Mouse (Mus musculus) Patski (cell line): ENCODE data around the gene Gm17324. TPM values are rescaled to one million over a fixed set of nuclear protein-coding genes. Genes with fewer than 3 reads are reported as not detected.
"Not testable (repeated sequence)": the region's sequence is repeated elsewhere in the genome, so short reads cannot be mapped to it uniquely, and the experiment has no call there.

ENCODE experiments used
- ATAC-seq: fragments of 100-300 bp; one replicate; pipeline ENCODE4 v1.8.0; 2021
- CTCF ChIA-PET: fragments of 350-600 bp; sonication (Branson Sonifier 250); formaldehyde crosslinking; loops from one replicate; lab custom pipeline; 2022; ENCODE audit warnings: inconsistent platforms; lab: Charles Lee
- POLR2A ChIA-PET: fragments of 350-600 bp; sonication (Branson Sonifier 250); formaldehyde crosslinking; loops from one replicate; lab custom pipeline; 2022; ENCODE audit warnings: antibody characterized with exemption, inconsistent platforms; lab: Charles Lee
- DNase-seq: peaks from one replicate; pipeline ENCODE4 v3.0.0-alpha.2; 2011; ENCODE audit warnings: low read depth, low spot score
- H3K27me3 ChIP-seq: fragments of 371-371 bp; one replicate; pipeline ENCODE4 v1.5.1; 2021
- CTCF ChIP-seq: fragments of 100-300 bp; IDR thresholded peaks from one replicate; pipeline ENCODE4 v1.5.1; 2021
- in situ Hi-C: fragments of 300-500 bp; cut with MboI; formaldehyde crosslinking; loops from 3 replicates; pipeline ENCODE4 v1.11.1; 2018; ENCODE audit warnings: low pct_unique_long_range_greater_than_20kb, mixed read lengths
- polyA plus RNA-seq: library from polyadenylated mRNA; unstranded; gene quantifications from one replicate; pipeline ENCODE4 v1.2.3, GENCODE M21; 2021

The Gm17324 gene
- polyA plus RNA-seq: not detected

- CTCF ChIA-PET: no interaction called here
- in situ Hi-C loops: no loop called here
- H3K27me3 ChIP-seq: no peaks in the 10 kb centered on the region
- POLR2A ChIA-PET: interaction anchor here (1.9 kb wide), 1 partner anchor 33 kb away, joined by 7 read pairs; no protein-coding TSS in a partner anchor
- DNase-seq (peak; percentile 46), ATAC-seq (peak; percentile 87)
- TF ChIP-seq CTCF: no peak
These were observed at the start of gene Gm17324, which contains the start of gene Mto1 for GRCm38 (mm10) chr9:78447973-78448873. TSS of gene Gm17324 (minus strand) at chr9:78448786. TSS of gene Mto1 (plus strand) at chr9:78448208.

GRCm38 (mm10) chr9:78493171-78493570, 44.6 kb upstream of the Gm17324 start:
- ChIA-PET POLR2A (no interaction called here), CTCF (no interaction called here)
- no peaks in the 10 kb centered on the region for H3K27me3 ChIP-seq
- no peak for DNase-seq
- no peak for TF ChIP-seq CTCF
- in situ Hi-C loops: no loop called here
- no peak for ATAC-seq

GRCm38 (mm10) chr9:78492254-78492653, 43.7 kb upstream of the Gm17324 start:
- in situ Hi-C loops: no loop called here
- no peak for TF ChIP-seq CTCF
- CTCF ChIA-PET: no interaction called here
- H3K27me3 ChIP-seq: no peaks in the 10 kb centered on the region
- ATAC-seq (no peak), DNase-seq (no peak)
- POLR2A ChIA-PET: no interaction called here

- no peak for TF ChIP-seq CTCF
- no peak for ATAC-seq
- in situ Hi-C loops: no loop called here
- ChIA-PET CTCF (interaction anchor here (1.4 kb wide), 1 partner anchor 9 kb away, joined by 6 read pairs; no protein-coding TSS in a partner anchor), POLR2A (interaction anchor here (0.8 kb wide), 1 partner anchor 11 kb away, joined by 3 read pairs; no protein-coding TSS in a partner anchor)
- no peak for DNase-seq
- H3K27me3 ChIP-seq: no peaks in the 10 kb centered on the region
These were observed 42.6 kb upstream of the Gm17324 start for GRCm38 (mm10) chr9:78491169-78491568.

GRCm38 (mm10) chr9:78488890-78489420, 40.4 kb upstream of the Gm17324 start, which contains the start of gene Eef1a1:
TSS of gene Eef1a1 (minus strand) at chr9:78489151.
- in situ Hi-C loops: no loop called here
- ChIA-PET POLR2A (interaction anchor here (0.5 kb wide), 1 partner anchor 39 kb away, joined by 4 read pairs; no protein-coding TSS in a partner anchor), CTCF (interaction anchor here (0.6 to 1.0 kb wide), 2 partner anchors 14 to 63 kb away, joined by 4 read pairs; no protein-coding TSS in a partner anchor)
- no peaks in the 10 kb centered on the region for H3K27me3 ChIP-seq
- TF ChIP-seq CTCF: no peak
- DNase-seq (no peak), ATAC-seq (peak; percentile 54)

- ATAC-seq, H3K27me3 ChIP-seq, DNase-seq, in situ Hi-C loops: not testable (repeated sequence)
- ChIA-PET CTCF (interaction anchor here (1.0 to 1.7 kb wide), 2 partner anchors 15 to 39 kb away, joined by 4 to 5 read pairs; no protein-coding TSS in a partner anchor), POLR2A (interaction anchor here (0.5 to 1.5 kb wide), 2 partner anchors 13 to 40 kb away, joined by 3 to 4 read pairs; no protein-coding TSS in a partner anchor)
These were observed 39.4 kb upstream of the Gm17324 start for GRCm38 (mm10) chr9:78488021-78488420.

- DNase-seq (no peak), ATAC-seq (no peak)
- TF ChIP-seq CTCF: no peak
- in situ Hi-C loops: no loop called here
- no peaks in the 10 kb centered on the region for H3K27me3 ChIP-seq
- POLR2A ChIA-PET: no interaction called here
- CTCF ChIA-PET: no interaction called here
These were observed 36.1 kb upstream of the Gm17324 start for GRCm38 (mm10) chr9:78484660-78485059.

- ChIA-PET POLR2A (interaction anchor here (0.8 to 6.0 kb wide), 8 partner anchors 18 to 60 kb away, joined by 3 to 29 read pairs (median 6); partner anchors contain the start of genes Gm17324 and Mto1), CTCF (interaction anchor here (1.0 to 1.9 kb wide), 5 partner anchors 18 to 50 kb away, joined by 3 to 4 read pairs (median 3); no protein-coding TSS in a partner anchor)
- DNase-seq (no peak), ATAC-seq (no peak)
- no peak for TF ChIP-seq CTCF
- in situ Hi-C loops: no loop called here
- H3K27me3 ChIP-seq: no peaks in the 10 kb centered on the region
These were observed 33.8 kb upstream of the Gm17324 start for GRCm38 (mm10) chr9:78482386-78482785.

- peak; percentile 88 for ATAC-seq
- H3K27me3 ChIP-seq: no peaks in the 10 kb centered on the region
- ChIA-PET CTCF (interaction anchor here (0.8 to 1.9 kb wide), 6 partner anchors 18 to 50 kb away, joined by 3 to 4 read pairs (median 3); no protein-coding TSS in a partner anchor), POLR2A (interaction anchor here (0.6 to 6.0 kb wide), 16 partner anchors 17 to 68 kb away, joined by 3 to 29 read pairs (median 4); partner anchors contain the start of genes Gm17324 and Mto1)
- in situ Hi-C loops: no loop called here
- TF ChIP-seq CTCF: no peak
- peak; percentile 94 for DNase-seq
These were observed 33.1 kb upstream of the Gm17324 start for GRCm38 (mm10) chr9:78481423-78482331.
